Mouse (Mus musculus) forelimb bud, embryonic 11.5 days (tissue): ENCODE measurements around the gene Klf9.

ENCODE experiments used
- DNase-seq: peaks from one replicate; pipeline ENCODE4 v3.0.0-alpha.2; 2012; ENCODE audit warnings: low read depth, low spot score

The Klf9 gene

DNA sequence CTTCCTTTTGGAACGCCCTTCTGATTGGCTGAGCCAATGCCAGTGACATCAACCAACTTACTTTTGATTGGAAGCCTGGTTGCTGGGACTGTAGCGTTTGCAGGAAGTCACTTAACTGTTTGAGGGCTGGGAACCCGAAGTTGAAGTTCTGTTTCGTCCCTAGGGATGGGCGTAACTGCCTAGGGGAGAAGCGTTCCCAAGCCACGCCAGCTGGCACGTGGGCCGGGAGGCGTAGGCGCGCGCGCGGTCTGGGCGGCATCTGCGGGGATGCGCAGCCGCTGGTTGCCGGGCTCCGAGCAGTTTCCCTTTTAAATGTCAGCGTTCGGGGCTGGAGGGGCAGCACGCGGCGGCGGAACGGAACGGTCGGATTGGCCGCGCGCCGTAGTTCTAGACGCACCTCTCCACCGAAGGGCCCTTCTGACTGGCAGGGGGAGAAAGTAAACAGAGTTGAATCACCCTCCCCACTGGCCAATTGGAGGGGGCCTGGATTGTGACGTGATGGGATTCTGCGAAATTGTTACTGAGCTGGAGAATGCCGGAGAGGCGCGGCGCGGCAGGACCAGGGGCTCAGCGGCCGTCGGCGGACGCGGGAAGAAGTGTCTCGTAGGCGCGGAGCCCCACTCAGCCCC, at the start of gene Klf9:
Gene Klf9, plus strand, starts transcription at position 538 of the 629 bp plus-strand sequence.
- DNase-seq = peak; percentile 90

DNA sequence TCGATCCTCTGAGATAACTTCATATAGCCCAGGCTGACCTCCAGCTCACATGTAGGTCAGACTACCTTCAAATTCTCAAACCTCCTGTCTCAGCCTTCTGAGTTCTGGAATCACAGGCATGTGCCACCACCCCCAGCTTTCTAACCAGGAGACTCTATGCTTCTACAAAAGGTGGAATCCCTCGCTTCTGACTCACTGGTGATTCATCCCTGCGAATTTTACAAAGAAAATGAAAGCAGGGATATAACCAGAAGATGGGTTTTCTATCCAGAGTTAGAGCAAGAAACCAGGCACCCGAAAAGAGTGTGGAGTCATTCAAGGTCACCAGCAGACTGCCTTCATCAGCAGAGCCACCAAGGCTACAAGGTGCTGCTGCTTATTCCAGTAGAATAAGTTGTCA, 49.4 kb upstream of the Klf9 start:
- no peak for DNase-seq

DNA sequence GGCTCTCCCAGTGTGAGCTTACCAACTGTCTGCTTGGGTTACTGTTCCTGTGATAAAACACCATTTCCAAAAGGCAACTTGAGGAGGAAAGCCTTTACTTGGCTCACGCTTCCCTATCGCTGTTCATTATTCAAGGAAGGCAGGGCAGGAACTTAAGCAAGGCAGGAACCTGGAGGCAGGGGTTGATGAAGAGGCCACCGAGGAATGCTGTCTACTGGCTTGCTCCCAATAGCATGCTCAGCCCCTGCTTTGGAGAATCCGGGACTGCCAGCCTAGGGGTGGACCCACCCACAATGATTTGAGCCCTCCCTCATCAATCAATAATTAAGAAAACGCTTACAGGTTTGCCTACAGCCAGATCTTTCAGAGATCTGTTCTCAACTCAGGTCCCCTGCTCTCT, 47.5 kb upstream of the Klf9 start:
- DNase-seq = no peak

DNA sequence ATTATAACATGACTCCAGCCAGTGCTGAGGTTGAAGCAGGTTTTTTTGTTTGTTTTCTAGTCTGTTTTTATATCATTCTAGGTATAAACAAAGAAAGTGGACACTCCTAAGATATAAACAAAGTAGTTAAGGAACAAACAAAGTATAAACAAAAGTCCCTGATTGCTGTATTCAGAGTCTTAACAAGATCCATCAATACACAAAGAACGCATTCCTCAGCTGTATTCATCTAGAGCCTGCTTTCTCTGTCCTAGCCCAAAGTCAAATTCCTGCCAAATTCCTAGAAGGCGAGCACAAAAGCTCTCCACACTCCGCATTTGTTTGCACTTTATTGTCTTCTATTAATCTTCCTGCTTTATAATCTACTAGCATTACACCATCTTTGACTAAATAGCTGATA, 46.1 kb upstream of the Klf9 start:
- no peak for DNase-seq

DNA sequence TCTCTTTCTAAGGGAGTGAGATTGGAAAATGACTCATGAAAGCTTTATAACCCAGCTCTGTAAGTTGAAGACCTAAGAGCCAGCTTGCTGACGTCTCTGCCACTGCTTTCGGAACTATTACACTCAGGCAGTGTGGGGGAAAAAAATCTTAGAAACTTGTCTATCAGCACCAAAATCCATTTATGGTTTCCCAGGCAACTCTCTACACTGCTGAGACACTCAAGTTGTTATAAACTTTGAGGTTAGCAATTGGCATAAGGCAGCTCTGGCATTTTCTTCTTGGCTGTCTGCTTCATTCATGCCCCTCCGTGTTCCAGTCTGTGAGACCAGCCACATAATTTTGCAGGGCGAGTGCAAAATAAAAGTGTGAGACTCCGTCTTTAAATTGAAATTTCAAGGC, 34.2 kb upstream of the Klf9 start:
- DNase-seq = no peak

DNA sequence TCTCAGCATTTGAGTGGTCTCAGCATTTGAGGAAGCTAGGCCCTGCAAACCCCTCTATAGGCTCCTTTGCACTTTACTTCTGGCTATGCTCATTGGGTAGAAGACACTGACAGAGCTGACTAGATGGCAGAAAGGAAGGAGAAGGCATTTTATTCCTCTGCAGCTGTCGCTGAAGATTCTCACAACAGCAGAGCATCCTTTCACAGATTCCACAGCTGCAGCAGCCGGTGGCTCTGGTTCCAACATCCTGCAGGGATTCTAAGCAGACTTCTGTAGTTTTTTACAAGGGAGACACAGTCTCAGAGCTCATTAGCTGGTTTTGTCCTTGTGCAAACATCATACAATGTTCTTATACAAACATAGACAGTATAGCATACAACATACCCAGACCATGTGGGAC, 33.7 kb upstream of the Klf9 start:
- DNase-seq = no peak

DNA sequence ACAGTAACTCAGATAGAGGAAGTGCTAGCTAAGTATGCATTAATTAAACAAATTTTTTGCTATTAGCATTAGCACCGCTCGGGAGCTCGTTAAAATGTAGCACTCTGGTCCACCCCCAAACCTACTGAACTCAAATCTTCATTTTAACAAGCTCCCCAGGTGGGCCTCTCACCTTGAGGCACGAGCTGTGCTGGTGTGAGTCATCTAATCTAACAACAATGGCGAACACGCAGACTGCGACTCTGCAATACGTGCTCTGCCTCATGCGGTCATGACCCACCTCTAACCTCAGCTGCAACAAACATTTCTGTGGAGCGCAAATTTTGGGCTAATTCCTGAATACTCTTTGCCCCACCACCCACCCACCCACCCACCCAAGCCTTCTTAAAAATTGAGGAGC, 19.2 kb upstream of the Klf9 start:
- no peak for DNase-seq

DNA sequence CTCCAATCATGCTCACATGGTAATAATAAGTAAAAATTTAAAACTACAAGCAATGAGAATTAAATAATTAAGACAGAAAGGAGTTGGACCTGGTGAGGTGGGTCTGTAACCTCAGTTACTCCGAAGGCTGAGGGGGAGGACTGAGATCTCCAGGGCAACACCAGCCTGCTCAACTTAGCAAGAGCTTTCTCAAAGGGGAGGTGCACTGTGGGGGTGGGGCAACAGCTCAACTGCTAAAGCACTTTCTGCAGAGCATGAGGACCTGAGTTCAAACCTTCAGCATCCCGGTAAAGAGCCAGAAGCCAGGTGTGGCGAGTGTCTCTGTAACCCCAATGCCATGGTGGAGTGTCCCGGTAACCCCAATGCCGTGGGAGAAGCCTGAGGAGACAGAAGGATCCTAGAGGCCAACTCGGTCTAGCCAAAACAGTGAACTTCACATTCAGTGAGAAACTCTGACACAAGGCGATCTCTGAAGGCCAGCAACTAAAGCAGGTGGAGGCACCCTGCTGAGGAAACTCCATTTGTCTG, 16.9 kb upstream of the Klf9 start:
- no peak for DNase-seq

DNA sequence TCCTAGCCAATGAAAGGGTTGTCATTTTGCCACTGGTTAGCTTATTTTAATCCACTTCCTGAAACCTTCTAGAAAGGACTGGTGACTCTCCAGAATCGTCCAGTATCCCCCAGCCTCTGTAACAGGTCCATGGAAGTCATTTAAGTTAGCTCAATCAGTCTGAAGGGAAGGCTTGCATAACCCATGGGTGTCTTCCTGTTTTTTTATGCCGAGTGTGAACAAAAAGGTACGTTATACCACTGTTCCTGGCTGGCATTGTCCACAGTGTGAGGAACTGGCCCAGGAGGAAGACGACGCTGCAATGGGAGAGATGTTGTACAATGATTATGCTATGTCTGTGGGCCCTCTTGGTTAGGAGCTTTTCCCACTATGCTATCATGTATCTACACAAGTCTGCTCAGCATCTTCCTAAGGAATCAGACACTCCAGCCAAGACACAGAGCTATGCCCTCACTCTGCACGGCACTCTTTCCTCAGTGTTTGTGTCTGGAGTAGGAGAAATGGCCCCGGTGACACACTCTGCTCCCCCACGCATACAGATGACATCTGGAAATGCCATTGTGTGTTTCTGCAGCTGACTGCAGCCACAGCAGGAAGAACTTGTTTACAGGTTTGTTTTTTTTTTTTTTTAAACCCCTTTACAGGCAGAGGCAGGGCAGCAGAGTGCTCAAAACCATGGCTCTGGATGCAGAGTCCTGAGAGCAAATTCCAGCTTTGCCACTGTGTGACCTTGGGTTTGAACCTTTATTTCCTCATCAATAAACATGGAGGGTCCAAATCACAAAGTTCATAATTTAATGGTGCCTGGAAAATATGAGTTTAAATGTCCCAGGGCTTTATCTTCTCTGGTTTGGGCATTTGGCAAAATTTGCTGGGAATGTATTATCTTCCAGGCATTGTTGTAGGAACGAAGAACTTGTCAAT, 15.5 kb upstream of the Klf9 start:
- DNase-seq = no peak

DNA sequence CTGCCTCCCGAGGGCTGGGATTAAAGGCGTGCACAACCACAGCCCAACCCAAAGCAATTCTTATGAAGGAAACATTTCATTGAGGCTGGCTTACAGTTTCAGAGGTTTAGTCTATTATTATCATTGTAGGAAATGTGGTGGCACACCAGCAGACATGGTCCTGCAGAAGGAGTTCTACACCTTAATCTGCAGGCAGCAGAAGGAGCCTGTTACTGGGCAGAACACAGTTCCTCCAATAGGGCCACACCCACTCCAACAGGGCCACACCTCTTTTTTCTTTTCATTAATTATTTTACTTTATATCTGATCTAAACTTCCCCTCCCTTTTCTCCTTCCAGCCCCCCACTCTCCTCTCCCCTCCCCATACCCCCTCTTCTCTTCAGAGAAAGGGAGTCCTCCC, 11.1 kb upstream of the Klf9 start:
- no peak for DNase-seq

DNA sequence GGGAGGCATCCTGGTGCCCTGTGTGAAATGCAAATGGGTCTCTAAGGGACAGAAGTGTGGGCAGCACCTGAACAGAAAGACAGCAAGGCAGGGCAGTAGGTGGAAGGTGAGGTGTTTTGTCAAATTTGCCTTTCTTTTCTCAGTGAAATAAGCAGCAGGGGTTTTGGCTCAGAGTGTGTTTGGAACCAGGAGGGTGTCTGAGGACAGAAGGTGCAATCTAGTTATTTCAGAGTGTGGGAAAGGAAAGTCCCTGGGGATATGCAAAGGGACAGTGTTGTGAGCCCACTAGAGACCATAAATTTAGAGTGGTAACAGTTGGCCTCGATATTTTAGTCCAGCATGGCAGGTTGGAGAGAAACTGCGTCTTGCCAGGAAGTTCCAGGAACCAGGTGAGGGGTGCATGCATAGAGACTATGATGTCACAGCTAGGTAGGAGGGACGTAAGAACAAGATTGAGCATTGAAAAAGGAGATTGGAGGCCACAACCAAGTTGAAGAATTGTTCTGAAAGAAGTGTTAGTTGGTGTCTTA, 8.9 kb upstream of the Klf9 start:
- DNase-seq = no peak

DNA sequence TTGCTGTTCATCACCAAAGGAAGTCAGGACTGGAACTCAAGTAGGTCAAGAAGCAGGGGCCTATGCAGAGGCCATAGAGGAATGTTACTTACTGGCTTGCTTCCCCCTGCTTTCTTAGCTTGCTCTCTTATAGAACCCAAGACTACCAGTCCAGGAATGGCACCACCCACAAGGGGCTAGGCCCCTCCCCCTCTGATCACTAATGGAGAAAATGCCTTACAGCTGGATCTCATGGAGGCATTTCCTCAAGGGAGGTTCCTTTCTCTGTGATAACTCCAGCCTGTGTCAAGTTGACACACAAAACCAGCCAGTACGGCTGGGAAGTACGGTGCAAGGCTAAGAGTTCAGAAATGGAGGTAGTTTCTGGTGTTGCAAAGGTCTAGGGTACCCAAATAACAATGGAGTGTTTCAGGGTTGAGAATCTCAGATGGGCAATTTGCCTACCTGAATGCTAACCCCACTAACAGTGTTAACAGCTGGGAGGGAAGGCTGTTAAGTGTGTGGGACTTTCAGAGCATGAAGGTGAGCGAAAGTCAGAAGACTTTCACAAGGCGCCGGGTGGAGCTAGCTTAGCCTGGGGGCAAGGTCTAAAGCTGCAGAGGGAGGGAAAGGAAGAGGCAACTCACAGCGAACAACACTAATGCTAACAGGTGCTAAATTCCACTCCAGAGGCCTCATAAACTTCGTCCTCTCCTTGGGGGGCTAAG, 8.2 kb upstream of the Klf9 start:
- peak; percentile 73 for DNase-seq

DNA sequence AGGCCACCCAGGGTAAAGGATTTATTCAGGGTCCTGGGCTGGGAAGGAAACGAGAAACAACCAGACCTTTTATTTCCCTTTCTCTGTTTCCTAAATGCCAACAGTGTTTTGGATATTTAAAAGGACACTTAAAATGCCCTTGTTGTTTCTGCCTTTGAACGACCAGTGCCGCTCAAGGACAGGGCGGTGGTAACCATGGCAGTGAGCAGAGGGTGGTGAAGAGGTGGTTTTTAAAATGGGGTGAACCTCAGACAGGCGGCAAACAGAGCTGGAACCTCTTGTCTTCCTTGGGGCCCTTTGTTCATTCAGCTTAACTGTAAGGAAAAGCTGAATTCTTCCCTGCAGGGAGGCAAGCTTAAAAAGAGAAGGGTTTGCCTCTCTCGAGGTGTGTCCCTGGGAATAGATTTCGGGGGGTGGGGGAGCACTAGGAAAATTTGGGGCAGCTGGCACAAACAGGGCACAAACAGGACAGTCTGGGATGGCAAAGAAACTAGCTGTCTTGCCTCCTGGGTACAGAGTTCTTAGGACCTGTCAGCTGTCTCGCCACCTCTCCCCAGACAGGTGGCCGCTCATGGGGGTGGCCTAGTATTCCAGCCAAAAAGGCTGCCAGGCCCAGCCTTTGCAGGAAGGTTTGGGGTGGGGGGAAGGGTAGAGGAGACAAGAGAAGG, 7.5 kb upstream of the Klf9 start:
- DNase-seq = no peak

DNA sequence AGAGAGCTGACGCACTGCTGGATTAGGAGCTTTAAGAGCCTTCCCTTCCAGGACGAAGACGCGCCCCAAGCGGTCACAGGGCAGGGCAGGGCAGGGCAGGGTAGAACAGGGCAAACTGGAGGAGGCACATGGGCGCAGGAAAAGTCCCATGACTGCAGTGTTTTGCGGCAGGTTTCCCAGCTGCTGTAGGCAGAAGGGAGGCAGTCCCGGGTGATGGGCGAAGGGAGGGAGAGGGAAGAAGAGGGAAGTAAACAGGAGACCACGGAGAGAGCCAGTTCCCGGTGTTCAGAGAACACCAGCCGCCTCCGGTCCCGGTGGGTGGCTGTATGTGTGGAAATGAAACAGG, 7.0 kb upstream of the Klf9 start:
- no peak for DNase-seq

DNA sequence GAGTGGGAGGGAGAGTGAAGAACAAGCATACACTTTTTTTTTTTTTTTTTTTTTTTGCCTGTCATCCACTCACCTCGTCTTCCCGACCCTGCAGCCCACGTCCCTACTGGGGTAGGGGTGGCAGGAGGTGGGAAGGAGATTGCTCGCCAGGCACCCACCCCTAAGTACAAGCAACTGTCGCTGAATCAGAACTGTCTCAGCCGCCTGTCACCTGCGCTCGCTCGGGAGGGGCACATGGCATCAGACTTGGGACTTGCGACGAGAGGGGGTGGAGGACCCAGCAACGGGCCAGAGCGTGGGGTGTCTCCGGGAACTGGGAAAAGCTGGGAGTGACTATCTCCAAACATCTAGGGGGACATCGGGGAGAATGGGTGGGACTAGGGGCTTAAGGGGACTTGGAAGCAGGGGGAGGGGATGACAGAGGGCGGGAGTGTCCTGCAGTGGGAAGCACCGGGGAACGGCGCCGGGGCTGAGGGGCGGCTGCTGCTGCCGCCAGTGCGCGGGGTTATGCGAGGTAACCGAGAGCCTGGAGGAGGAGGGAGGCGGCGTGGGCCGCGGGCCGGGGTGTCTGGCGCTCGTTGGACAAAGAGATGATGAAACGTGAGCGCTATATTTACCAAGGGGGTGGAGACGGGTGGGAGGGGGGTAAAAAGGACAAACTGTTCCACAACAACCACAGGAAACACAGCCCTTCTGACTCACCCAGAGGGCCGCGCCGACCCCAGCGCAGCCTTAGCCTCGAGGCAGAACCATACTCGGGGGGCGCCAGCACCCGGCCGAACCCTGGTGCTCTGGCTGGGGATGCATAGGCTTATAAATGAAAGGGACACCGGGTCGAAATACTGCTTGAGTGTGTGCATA, 6.4 kb upstream of the Klf9 start:
- DNase-seq = peak; percentile 30

DNA sequence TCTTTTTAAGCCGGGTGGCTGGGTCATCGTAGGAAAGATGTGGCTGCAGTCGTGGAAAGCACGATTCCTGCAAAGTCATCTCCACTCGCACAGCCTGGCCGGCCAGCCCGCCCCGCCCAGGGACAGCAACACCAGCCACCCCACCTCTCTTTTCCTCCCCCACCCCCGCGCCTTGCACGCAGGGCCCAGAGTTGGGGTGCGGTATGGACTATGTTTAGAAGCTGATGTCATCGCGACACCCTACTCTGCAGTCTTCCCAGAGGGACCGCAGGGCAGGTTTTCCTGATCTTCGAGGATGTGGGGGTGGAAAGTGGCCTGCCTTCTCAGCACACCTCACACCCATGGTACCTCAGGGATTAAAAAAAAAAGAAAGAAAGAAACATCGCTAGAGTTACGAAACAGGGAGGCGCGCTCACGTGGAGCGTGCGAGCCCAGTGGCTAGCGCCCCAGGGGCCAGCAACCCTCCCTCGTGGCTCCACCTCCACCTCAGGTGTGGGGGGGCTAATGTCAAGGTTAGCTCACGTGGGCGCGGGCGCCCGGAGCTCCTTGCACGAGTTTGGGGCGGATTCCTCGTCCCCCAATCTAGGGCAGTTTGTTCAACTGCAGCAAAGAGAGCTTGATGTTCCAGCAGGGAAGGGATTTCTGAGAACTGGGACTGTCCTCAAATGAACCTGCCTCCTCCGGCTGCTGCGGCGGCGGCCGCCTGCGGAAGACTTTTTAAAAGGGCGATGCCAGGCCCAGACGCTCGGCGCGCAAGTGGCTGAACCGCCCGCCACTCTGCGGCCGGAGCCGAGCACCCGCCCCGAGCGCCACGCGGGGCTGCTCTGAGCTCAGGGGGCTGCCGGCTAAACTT, 5.5 kb upstream of the Klf9 start:
- DNase-seq = peak; percentile 73

DNA sequence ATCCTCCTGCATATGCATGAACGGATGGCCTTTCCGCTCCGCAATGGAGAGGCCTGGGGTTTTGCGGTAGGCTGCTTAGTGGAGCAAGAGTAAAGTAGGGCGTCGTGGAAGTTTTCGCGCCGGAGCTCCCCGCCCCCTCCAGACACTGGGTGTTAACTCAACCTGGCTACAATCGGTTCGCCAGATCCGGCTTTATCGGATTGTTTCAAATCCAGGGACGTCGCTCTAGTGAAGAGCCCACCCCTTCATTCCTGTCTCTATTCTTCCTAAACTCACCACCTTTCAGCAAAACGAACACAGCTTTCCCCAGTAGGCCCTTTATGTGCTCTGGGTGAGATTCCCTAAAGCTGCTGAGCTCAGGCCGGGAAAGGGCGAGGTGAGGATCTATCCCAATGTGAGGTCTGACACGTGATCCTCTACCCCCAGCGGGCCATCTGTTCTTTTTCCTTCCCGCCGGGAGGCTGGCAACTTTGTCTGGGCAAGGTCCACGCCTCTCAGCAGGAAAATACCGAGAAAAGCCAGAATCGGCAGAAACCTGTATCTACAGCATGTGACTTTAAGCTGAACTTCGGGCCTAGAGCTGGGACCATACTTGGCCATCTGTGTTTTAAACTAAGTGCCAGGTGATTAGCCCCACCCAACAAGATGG, 4.7 kb upstream of the Klf9 start:
- DNase-seq = peak; percentile 49

DNA sequence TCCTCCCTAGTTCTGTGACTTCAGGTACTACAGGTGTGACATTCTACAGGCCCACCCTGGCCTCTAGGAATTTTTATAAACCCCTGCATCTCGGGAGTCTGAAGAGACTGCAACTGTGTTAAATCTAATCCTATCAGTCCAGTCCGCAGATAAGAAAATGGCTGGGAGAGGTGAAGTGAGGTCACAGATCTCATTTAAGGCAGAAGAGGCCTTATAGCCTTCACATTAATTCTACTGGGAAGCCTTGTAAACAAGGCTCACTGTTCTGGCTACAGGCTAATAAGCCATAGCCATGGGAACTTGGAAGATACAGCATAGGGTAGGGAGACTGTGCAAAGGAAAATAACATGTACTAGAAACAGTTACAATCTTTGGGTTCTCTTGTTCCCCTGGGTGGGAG, 3.7 kb upstream of the Klf9 start:
- DNase-seq = no peak

DNA sequence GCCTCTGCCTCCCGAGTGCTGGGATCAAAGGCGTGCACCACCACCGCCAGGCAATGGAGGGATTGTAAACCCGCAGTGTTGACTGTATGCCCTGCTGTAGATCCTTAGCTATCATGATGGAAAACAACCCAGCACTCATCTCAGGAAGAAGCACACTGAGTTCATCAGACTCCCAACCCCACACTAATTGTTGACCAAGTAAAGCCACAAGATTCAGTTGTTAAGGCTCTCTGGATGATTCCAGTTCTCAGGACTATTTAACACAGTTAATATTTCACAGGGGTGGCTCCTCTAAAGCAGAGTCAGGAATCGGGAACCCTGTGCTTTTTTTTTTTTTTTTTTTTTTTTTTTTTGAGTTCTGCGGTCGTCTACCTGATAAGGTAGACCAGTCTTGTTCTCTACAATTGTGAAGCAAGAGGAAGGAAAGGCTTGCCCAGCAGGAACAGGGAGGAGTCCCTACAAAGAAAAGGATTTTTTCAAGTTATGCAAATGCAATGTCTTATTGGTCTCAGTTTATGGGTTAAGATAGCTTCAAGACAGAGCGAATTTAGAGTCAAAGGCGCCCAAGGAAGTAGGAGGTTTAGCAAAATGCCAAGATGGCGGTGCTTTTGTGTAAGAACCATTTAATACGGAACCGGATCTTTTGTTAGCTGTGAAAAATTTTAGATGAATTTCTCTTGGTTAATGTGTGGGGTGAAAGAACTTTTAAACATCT, 1.1 kb upstream of the Klf9 start:
- no peak for DNase-seq
